Mouse (Mus musculus) forebrain, embryonic 13.5 days (tissue): ENCODE measurements around the gene Sftpa1. TPM values are rescaled to one million over a fixed set of nuclear protein-coding genes. Genes with fewer than 3 reads are reported as not detected.

Source experiments
- ATAC-seq: fragments of 200-750 bp; cut with Nextera tagmentation; 2 replicates; pipeline ENCODE4 v1.8.0; 2017
- H3K27ac ChIP-seq: fragments of 300-500 bp; sonication (generic); 2 replicates; pipeline ENCODE4 v1.5.1; 2015; ENCODE audit warnings: inconsistent platforms, mild to moderate bottlenecking, moderate library complexity
- H3K27me3 ChIP-seq: fragments of 300-500 bp; sonication (generic); 2 replicates; pipeline ENCODE4 v1.6.1; 2015; ENCODE audit warnings: mild to moderate bottlenecking, inconsistent platforms
- H3K36me3 ChIP-seq: fragments of 300-500 bp; sonication (generic); 2 replicates; pipeline ENCODE4 v1.6.1; 2015; ENCODE audit warnings: mild to moderate bottlenecking, inconsistent platforms; ENCODE audit not compliant: poor library complexity, severe bottlenecking
- H3K4me1 ChIP-seq: fragments of 300-500 bp; sonication (generic); 2 replicates; pipeline ENCODE4 v1.6.1; 2015; ENCODE audit warnings: inconsistent platforms
- H3K4me2 ChIP-seq: fragments of 300-500 bp; sonication (generic); 2 replicates; pipeline ENCODE4 v1.6.1; 2015; ENCODE audit warnings: inconsistent platforms, mild to moderate bottlenecking, moderate library complexity
- H3K4me3 ChIP-seq: fragments of 300-500 bp; sonication (generic); 2 replicates; pipeline ENCODE4 v1.5.1; 2015; ENCODE audit warnings: mild to moderate bottlenecking, inconsistent platforms
- H3K9ac ChIP-seq: fragments of 300-500 bp; sonication (generic); 2 replicates; pipeline ENCODE4 v1.6.1; 2015; ENCODE audit warnings: mild to moderate bottlenecking, inconsistent platforms
- H3K9me3 ChIP-seq: fragments of 300-500 bp; sonication (generic); replicated peaks from 2 replicates; pipeline ENCODE4 v1.6.1; 2016; ENCODE audit warnings: inconsistent platforms
- WGBS: fragments of 180-500 bp; shearing (Covaris S2); methylation state at CpG from one replicate; pipeline ENCODE4 v1.1.7; 2015; 5-methylcytosine and 5-hydroxymethylcytosine counted together
- polyA plus RNA-seq: library from polyadenylated mRNA; unstranded; fragments of >200 nt; fragmentation: Nextera tagmentation; extraction: Ambion mirVana; gene quantifications from 2 replicates; pipeline ENCODE4 v1.2.1, GENCODE M21; 2015

The Sftpa1 gene
- polyA plus RNA-seq, 1 experiment from 2014 or later, result not detected

DNA sequence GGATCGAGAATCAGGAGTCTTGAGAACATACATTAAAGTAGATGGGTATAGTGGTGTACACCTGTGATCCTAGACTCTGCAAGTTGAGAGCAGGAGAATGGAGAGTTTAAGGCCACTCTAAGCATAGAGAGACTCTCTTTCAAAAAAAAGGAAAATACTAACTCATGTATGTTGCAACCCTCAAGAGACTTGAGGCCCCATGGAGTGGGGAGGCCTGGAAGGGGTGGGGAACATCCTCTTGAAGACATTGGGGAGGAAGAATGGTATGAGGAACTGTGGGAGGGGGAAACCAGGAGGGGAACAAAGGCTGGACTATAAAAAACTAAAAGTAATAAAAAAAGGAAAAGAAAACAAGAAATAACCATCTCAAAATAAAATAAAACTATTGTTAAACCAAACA lies 37.0 kb downstream of the Sftpa1 start:
- Histone ChIP-seq H3K27ac (no peak overlapping the region), H3K4me1 (no peaks in the 10 kb centered on the region), H3K27me3 (no peaks in the 10 kb centered on the region), H3K4me3 (no peak overlapping the region), H3K9me3 (no peaks in the 10 kb centered on the region), H3K9ac (no peak overlapping the region), H3K36me3 (no peaks in the 10 kb centered on the region), H3K4me2 (no peak overlapping the region)
- ATAC-seq, result no peak
- 90% methylated on average over 1 of the region's 1 CpGs for WGBS

DNA sequence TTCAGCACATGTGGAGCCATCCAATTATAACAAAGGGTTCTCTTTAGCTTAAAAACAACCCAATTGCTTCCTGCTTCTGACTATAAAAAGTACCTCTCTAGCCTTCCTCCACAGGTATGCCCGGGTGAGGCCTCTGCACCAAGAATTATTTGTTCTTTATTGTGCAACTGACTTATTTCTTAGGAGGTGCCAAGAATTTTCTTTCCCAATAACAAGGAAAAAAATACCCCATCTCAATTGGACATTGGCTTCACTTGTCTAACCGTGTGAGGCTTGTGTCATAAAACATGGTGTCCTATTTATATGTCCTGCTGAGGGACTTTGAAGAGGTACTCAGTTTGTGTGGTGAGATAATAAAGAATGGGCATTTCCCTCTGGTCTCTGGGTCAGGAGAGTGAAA lies 38.9 kb downstream of the Sftpa1 start:
- Histone ChIP-seq H3K9me3 (no peaks in the 10 kb centered on the region), H3K9ac (no peak overlapping the region), H3K4me2 (no peak overlapping the region), H3K4me3 (no peak overlapping the region), H3K27ac (no peak overlapping the region), H3K27me3 (no peaks in the 10 kb centered on the region), H3K4me1 (no peaks in the 10 kb centered on the region), H3K36me3 (no peaks in the 10 kb centered on the region)
- ATAC-seq, result no peak
- 85% methylated on average over 2 of the region's 2 CpGs for WGBS

DNA sequence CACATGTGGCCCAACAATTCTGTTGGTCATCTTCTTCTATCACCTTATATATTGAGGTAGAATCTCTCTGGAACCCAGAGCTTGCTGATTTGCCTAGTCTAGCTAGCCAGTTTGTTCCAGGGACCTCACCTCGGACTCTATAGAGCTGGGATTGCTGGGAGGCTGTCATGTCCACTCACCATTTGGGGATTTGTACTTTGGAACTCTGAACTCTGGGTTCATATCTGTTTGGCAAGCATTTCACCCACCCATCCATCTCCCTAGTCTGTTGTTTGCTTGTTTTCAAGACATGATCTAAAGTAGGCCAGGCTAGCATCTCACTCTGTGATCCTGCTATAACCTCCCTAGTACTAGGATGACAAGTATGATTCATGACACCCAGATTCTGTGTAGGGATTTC lies 43.2 kb downstream of the Sftpa1 start:
- no peak for ATAC-seq
- 68% methylated on average over 1 of the region's 1 CpGs for WGBS
- no peak overlapping the region for H3K9ac ChIP-seq
- no peaks in the 10 kb centered on the region for H3K27me3 ChIP-seq
- H3K36me3 ChIP-seq, result no peaks in the 10 kb centered on the region
- H3K9me3 ChIP-seq, result no peaks in the 10 kb centered on the region
- H3K27ac ChIP-seq, result no peak overlapping the region
- no peak overlapping the region for H3K4me3 ChIP-seq
- H3K4me1 ChIP-seq, result no peaks in the 10 kb centered on the region
- H3K4me2 ChIP-seq, result no peak overlapping the region

DNA sequence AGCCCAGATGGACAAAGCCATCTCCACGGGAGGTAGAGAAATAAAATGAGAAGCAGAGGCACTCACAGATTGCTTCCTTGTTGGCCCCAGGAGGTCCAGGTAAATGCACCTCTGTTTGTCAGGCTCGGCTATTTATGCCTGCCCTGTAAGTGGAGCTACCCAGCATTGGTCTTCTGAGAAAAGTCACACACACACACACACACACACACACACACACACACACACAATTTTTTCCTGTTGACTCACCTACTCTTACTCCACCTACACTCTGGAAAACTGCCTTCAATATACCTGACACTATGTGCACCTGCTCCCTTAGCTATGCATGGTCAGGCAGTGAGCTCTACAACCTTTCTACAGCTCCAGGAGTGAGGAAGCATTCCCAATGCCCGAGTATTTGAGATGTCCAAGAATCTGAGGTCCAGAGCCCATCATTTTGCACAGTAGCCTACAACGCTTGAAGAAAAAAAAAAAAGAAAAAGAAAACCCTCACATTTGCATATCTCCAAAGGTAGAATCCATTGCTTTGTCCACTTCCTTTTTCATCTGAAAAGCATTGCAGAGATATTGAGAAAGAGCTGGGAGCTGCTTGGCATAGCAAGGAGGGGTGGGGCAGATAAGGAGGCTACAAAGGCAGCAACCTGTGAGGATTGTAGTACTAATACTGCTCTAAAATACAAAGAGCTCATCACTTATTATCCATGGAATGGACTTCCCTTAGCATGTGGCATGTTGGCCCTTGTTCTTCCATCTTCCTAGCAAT lies 53.7 kb downstream of the Sftpa1 start, which contains the start of gene Sftpd:
Gene Sftpd, minus strand, starts transcription at position 91 of the 763 bp plus-strand sequence.
- H3K36me3 ChIP-seq, result no peaks in the 10 kb centered on the region
- H3K4me3 ChIP-seq, result no peak within 1 kb of the TSS
- H3K4me1 ChIP-seq, result no peaks in the 10 kb centered on the region
- 83% methylated on average over 4 of the region's 4 CpGs for WGBS
- H3K9ac ChIP-seq, result no peak within 1 kb of the TSS
- no peaks in the 10 kb centered on the region for H3K27me3 ChIP-seq
- no peak within 1 kb of the TSS for H3K27ac ChIP-seq
- H3K9me3 ChIP-seq, result no peaks in the 10 kb centered on the region
- ATAC-seq, result no peak
- no peak within 1 kb of the TSS for H3K4me2 ChIP-seq

Other genes with a start within 250 kb of the Sftpa1 start
- 2.3 and 2.4 TPM in 2 replicates for gene Sh2d4b, start 238.5 kb upstream of the Sftpa1 start, polyA plus RNA-seq
- 84.1 and 88.2 TPM in 2 replicates for gene Tspan14, start 165.0 kb upstream of the Sftpa1 start, polyA plus RNA-seq
- 49.7 and 57.8 TPM in 2 replicates for gene Fam213a, start 118.0 kb upstream of the Sftpa1 start, polyA plus RNA-seq
- 0.21 and 0.44 TPM in 2 replicates for gene Dydc2, start 62.6 kb upstream of the Sftpa1 start, polyA plus RNA-seq
- gene Dydc1, start 58.9 kb upstream of the Sftpa1 start, polyA plus RNA-seq, result 0.28 TPM in 1 of 2 replicates, not detected in the other
- gene Mat1a, start 26.7 kb upstream of the Sftpa1 start, polyA plus RNA-seq, result not detected in 2 replicates
- gene Mbl1, start 19.7 kb downstream of the Sftpa1 start, polyA plus RNA-seq, result not detected in 2 replicates
- gene Sftpd, start 53.4 kb downstream of the Sftpa1 start, polyA plus RNA-seq, result not detected in 2 replicates
- not detected in 2 replicates for gene Gm2832, start 147.0 kb downstream of the Sftpa1 start, polyA plus RNA-seq
- gene Gm5798, start 216.8 kb downstream of the Sftpa1 start, polyA plus RNA-seq, result not detected in 2 replicates